Comparison of ENCODE assay signal across 13 mouse cellular contexts in genomic region chr4:81937384-81937783, GRCm38 (mm10).
A peak's percentile ranks its signal among the peaks of the same experiment; 100 is the strongest.
DNase-seq lines count a peak whose midpoint lies in the region; ATAC-seq and TF ChIP-seq lines count a peak whose summit lies in the region.
"Had no signal": no experiment of that assay in that cellular context is flagged by ENCODE, and none has a peak within 500 bp of the region (broad histone marks: within the 10 kb centered on the region; RNA-seq: fewer than 3 reads in every experiment).

No protein-coding gene starts in this region.

- WGBS in midbrain, postnatal 0 days: 50% methylated on average over 5 of the region's 5 CpGs
- 61% methylated on average over 5 of the region's 5 CpGs for WGBS in midbrain, embryonic 14.5 days
- 45% methylated on average over 5 of the region's 5 CpGs for WGBS in forebrain, postnatal 0 days

- no peak overlapping the region for H3K27ac ChIP-seq in midbrain, postnatal 0 days (ENCODE audit: low read depth, low read length)
- H3K27ac ChIP-seq in midbrain, embryonic 14.5 days (replicated peaks; ENCODE audit: low read depth, low read length): no peak overlapping the region
- no peak overlapping the region for H3K27ac ChIP-seq in forebrain, postnatal 0 days (ENCODE audit: low read depth, low read length)
- H3K27ac ChIP-seq: limb, embryonic 13.5 days; lung, embryonic 15.5 days; midbrain, embryonic 12.5 days had no signal

- H3K9ac ChIP-seq in midbrain, postnatal 0 days (replicated peaks; ENCODE audit: low read length, poor library complexity, severe bottlenecking): no peak overlapping the region
- H3K9ac ChIP-seq in midbrain, embryonic 14.5 days (replicated peaks; ENCODE audit: low read length): no peak overlapping the region
- H3K9ac ChIP-seq in forebrain, postnatal 0 days: no peak overlapping the region
- H3K9ac ChIP-seq: limb, embryonic 13.5 days; lung, embryonic 15.5 days; midbrain, embryonic 12.5 days had no signal

- intact Hi-C loops in heart, postnatal 25 days (cut with DNase I): no loop called here

- no peak overlapping the region for H3K4me3 ChIP-seq in midbrain, postnatal 0 days (ENCODE audit: low read depth, low read length)
- H3K4me3 ChIP-seq in midbrain, embryonic 14.5 days (replicated peaks; ENCODE audit: low read depth, low read length): no peak overlapping the region
- H3K4me3 ChIP-seq in forebrain, postnatal 0 days (ENCODE audit: low read depth, low read length): no peak overlapping the region
- H3K4me3 ChIP-seq: limb, embryonic 13.5 days; lung, embryonic 15.5 days; midbrain, embryonic 12.5 days had no signal

- no peaks in the 10 kb centered on the region for H3K4me1 ChIP-seq in midbrain, postnatal 0 days (ENCODE audit: insufficient read depth, low read length)
- H3K4me1 ChIP-seq in midbrain, embryonic 14.5 days (ENCODE audit: control insufficient read depth, insufficient read depth, low read length): no peaks in the 10 kb centered on the region
- no peaks in the 10 kb centered on the region for H3K4me1 ChIP-seq in forebrain, postnatal 0 days (ENCODE audit: insufficient read depth)
- H3K4me1 ChIP-seq: lung, embryonic 15.5 days; midbrain, embryonic 12.5 days had no signal

- DNase-seq in midbrain, postnatal 0 days (ENCODE audit: low spot score): peak; percentile 91
- DNase-seq in midbrain, embryonic 14.5 days: no peak
- peak; percentile 94 for DNase-seq in cerebellum, adult 8-10 months
- DNase-seq in forebrain, postnatal 0 days: peak; percentile 71
- DNase-seq in layer of hippocampus, postnatal 36 days: peak; percentile 48 to 50
- DNase-seq in ovary, adult 18-20 months (ENCODE audit: low spot score): no peak
- no peak for DNase-seq in heart, postnatal 25 days (ENCODE audit: low spot score)
- DNase-seq: kidney, postnatal 10 days; thymus, postnatal 25 days had no signal

- no peaks in the 10 kb centered on the region for H3K27me3 ChIP-seq in midbrain, postnatal 0 days (ENCODE audit: insufficient read depth, low read length)
- no peaks in the 10 kb centered on the region for H3K27me3 ChIP-seq in midbrain, embryonic 14.5 days (ENCODE audit: control insufficient read depth, insufficient read depth, low read length)
- H3K27me3 ChIP-seq in forebrain, postnatal 0 days (ENCODE audit: insufficient read depth, low read length): no peaks in the 10 kb centered on the region
- H3K27me3 ChIP-seq: limb, embryonic 13.5 days; lung, embryonic 15.5 days; midbrain, embryonic 12.5 days had no signal

- no peak for TF ChIP-seq CTCF in midbrain, postnatal 0 days (IDR thresholded peaks at IDR 0.05)
- TF ChIP-seq CTCF in forebrain, postnatal 0 days (IDR thresholded peaks at IDR 0.05; ENCODE audit: low read depth): no peak

- H3K4me2 ChIP-seq in midbrain, postnatal 0 days (ENCODE audit: low read depth, low read length, poor library complexity, severe bottlenecking): no peak overlapping the region
- no peak overlapping the region for H3K4me2 ChIP-seq in midbrain, embryonic 14.5 days (ENCODE audit: low read length)
- H3K4me2 ChIP-seq in forebrain, postnatal 0 days (ENCODE audit: low read depth): no peak overlapping the region
- H3K4me2 ChIP-seq: heart, embryonic 11.5 days; limb, embryonic 13.5 days; lung, embryonic 15.5 days; midbrain, embryonic 12.5 days had no signal

- no peaks in the 10 kb centered on the region for H3K36me3 ChIP-seq in midbrain, postnatal 0 days (ENCODE audit: insufficient read depth, low read length)
- H3K36me3 ChIP-seq in midbrain, embryonic 14.5 days (ENCODE audit: control insufficient read depth, insufficient read depth, low read length): no peaks in the 10 kb centered on the region
- no peaks in the 10 kb centered on the region for H3K36me3 ChIP-seq in forebrain, postnatal 0 days (ENCODE audit: insufficient read depth)
- H3K36me3 ChIP-seq: limb, embryonic 13.5 days; lung, embryonic 15.5 days; midbrain, embryonic 12.5 days had no signal

- H3K9me3 ChIP-seq in midbrain, postnatal 0 days (ENCODE audit: low read length): no peaks in the 10 kb centered on the region
- no peaks in the 10 kb centered on the region for H3K9me3 ChIP-seq in midbrain, embryonic 14.5 days (ENCODE audit: control insufficient read depth, low read length)
- no peaks in the 10 kb centered on the region for H3K9me3 ChIP-seq in forebrain, postnatal 0 days (ENCODE audit: low read length)
- H3K9me3 ChIP-seq: limb, embryonic 13.5 days; lung, embryonic 15.5 days; midbrain, embryonic 12.5 days had no signal

- ATAC-seq in midbrain, postnatal 0 days (ENCODE audit: low FRiP score): peak; percentile 20; the same call in 1 of the 2 replicates
- ATAC-seq in midbrain, embryonic 14.5 days (ENCODE audit: low FRiP score, low TSS enrichment): no peak
- peak; percentile 60; the same call in 1 of the 2 replicates for ATAC-seq in forebrain, postnatal 0 days

Comparison
In these comparisons a context has a peak if more than half of its experiments do, and no peak if none do; other contexts are left out.
1. DNase-seq: peak in midbrain, postnatal 0 days (single experiment), cerebellum, adult 8-10 months (single experiment), forebrain, postnatal 0 days (single experiment) and layer of hippocampus, postnatal 36 days (2 of 2); none in midbrain, embryonic 14.5 days (single experiment), ovary, adult 18-20 months (single experiment) and heart, postnatal 25 days (single experiment).